Mouse (Mus musculus) midbrain, embryonic 12.5 days (tissue): ENCODE data around the gene Rcvrn. TPM values are rescaled to one million over a fixed set of nuclear protein-coding genes. Genes with fewer than 3 reads are reported as not detected.

Experiments used
- ATAC-seq: fragments of 200-750 bp; cut with Nextera tagmentation; 2 replicates; pipeline ENCODE4 v1.8.0; 2017; ENCODE audit warnings: low read depth, moderate TSS enrichment, moderate library complexity; ENCODE audit not compliant: low FRiP score
- H3K27ac ChIP-seq: fragments of 300-500 bp; sonication (generic); replicated peaks from 2 replicates; pipeline ENCODE4 v1.5.1; 2016; ENCODE audit warnings: mild to moderate bottlenecking
- H3K27me3 ChIP-seq: fragments of 300-500 bp; sonication (generic); 2 replicates; pipeline ENCODE4 v1.6.1; 2016; ENCODE audit warnings: mild to moderate bottlenecking
- H3K36me3 ChIP-seq: fragments of 300-500 bp; sonication (generic); 2 replicates; pipeline ENCODE4 v1.6.1; 2016
- H3K4me1 ChIP-seq: fragments of 300-500 bp; sonication (generic); 2 replicates; pipeline ENCODE4 v1.6.1; 2016
- H3K4me2 ChIP-seq: fragments of 300-500 bp; sonication (generic); replicated peaks from 2 replicates; pipeline ENCODE4 v1.6.1; 2016; ENCODE audit warnings: mild to moderate bottlenecking, moderate library complexity
- H3K4me3 ChIP-seq: fragments of 300-500 bp; sonication (generic); 2 replicates; pipeline ENCODE4 v1.5.1; 2016; ENCODE audit warnings: mild to moderate bottlenecking
- H3K9ac ChIP-seq: fragments of 300-500 bp; sonication (generic); replicated peaks from 2 replicates; pipeline ENCODE4 v1.6.1; 2016; ENCODE audit warnings: mild to moderate bottlenecking, moderate library complexity
- H3K9me3 ChIP-seq: fragments of 300-500 bp; sonication (generic); 2 replicates; pipeline ENCODE4 v1.6.1; 2016; ENCODE audit warnings: mild to moderate bottlenecking
- WGBS: fragments of 180-500 bp; shearing (Covaris S2); methylation state at CpG from one replicate; pipeline ENCODE4 v1.1.7; 2016; 5-methylcytosine and 5-hydroxymethylcytosine counted together
- polyA plus RNA-seq: library from polyadenylated mRNA; unstranded; fragments of >200 nt; fragmentation: Nextera tagmentation; extraction: Ambion mirVana; gene quantifications from 2 replicates; pipeline ENCODE4 v1.2.1, GENCODE M21; 2016

Gene Rcvrn
- polyA plus RNA-seq, 1 experiment from 2014 or later, result not detected

DNA sequence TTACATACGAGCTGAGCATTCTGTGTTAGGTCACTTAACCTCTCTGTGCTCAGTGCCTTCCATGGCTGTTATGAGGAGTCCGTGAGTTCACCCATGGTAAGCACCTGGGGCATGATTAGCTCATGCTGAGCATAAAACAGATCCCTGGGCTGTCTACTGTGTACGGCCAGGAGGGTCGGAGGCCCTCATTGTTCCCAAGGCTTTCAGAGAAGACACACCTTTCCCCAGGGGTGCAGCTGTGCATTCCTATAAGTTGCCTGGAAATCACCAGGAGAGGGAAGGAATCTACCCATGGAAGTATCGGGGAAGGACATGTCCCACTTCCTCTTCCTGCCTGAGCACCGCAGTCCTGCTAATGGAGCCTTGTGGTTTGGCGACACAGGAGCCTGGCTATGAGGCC, 38.8 kb upstream of the Rcvrn start:
- Histone ChIP-seq H3K27me3 (0 out of 2 replicates have a peak, but pooled peaks cover 3% of the 10 kb centered on the region), H3K4me1 (peaks cover 13% of the 10 kb centered on the region; the same call in 1 of the 2 replicates), H3K27ac (no peak overlapping the region), H3K4me3 (no peak overlapping the region), H3K9ac (no peak overlapping the region), H3K9me3 (no peaks in the 10 kb centered on the region), H3K4me2 (no peak overlapping the region), H3K36me3 (no peaks in the 10 kb centered on the region)
- no peak for ATAC-seq
- 84% methylated on average over 7 of the region's 7 CpGs for WGBS

DNA sequence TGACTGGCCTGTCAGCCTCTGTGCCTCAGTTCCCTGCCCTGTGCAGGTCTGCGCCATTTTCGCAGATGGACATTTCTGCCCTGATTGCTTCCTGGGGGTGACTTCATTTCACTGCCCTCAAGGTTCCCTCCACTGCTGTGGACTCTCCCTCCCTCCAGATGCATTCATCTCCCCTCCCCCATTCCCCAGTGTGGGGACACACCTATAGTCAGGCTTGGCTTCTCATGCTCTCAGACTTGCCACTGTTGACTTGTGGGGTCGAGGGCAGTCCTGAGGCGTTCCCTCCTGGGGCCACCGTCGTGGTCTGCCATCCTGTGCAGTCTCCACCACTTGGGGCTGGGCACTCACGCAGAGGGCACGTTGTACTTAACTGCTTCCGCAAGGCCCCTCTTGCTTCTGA, 38.3 kb upstream of the Rcvrn start:
- Histone ChIP-seq H3K4me3 (no peak overlapping the region), H3K4me2 (no peak overlapping the region), H3K27ac (no peak overlapping the region), H3K36me3 (no peaks in the 10 kb centered on the region), H3K9me3 (no peaks in the 10 kb centered on the region), H3K9ac (no peak overlapping the region), H3K4me1 (peaks cover 13% of the 10 kb centered on the region; the same call in 1 of the 2 replicates), H3K27me3 (0 out of 2 replicates have a peak, but pooled peaks cover 3% of the 10 kb centered on the region)
- no peak for ATAC-seq
- WGBS, result 92% methylated on average over 9 of the region's 9 CpGs

DNA sequence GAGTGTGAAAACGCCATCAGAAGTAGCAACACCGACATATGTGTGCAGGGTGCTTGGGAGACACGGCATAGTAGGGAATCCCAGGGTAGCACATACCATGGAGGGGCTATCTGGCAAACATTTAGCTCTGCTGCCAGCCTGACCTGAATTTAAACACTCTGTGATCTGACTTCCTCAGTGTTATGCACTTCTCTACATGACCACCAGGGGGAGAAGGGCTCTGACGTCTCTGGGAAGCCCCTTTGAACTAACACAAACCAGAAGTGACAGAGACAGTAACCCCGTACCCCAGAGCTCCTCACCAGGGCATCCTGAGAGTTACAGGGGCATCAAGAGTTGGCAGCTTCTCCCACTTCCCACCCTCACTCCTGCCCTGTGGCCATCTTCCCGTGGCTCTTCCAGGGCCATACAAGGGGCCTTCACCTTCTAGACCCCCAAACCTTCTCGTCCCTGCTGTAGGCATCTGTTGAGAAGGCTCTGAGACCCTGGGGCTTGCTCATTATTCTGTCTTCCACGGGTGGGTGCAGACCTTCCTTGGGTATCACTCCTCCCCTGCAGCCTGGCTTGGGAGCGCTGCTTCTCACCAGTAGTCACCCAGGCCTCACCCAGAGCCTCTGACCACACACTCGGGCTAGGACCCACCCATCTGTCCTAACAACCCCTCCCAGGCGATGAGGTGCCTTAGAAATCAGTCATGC, 37.3 kb upstream of the Rcvrn start:
- Histone ChIP-seq H3K4me3 (no peak overlapping the region), H3K9me3 (no peaks in the 10 kb centered on the region), H3K27ac (no peak overlapping the region), H3K9ac (no peak overlapping the region), H3K36me3 (no peaks in the 10 kb centered on the region), H3K27me3 (0 out of 2 replicates have a peak, but pooled peaks cover 3% of the 10 kb centered on the region), H3K4me2 (no peak overlapping the region), H3K4me1 (peaks cover 4% of the 10 kb centered on the region; the same call in 1 of the 2 replicates)
- 0 out of 2 replicates have a peak, but pooled peaks have one; percentile 6 for ATAC-seq
- 47% methylated on average over 11 of the region's 11 CpGs for WGBS

DNA sequence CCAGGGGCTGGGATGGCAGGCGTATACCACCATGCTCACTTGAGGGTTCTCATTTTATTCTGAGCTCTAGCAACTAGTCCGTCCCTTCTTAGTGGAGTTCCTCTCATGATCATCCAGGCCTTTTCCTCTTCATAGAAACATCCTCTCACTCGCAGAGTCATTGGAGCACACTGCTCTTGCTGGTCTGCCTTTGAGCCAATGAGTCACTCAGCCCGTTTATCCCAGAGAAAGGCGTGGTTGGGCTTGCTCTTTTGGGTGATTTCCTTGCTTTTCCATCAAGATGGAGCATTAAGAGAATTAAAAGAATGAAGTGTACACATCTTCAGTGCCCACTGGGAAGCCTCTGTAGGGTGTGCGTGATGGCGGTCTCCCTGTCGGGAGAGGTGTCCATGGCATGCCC, 33.7 kb upstream of the Rcvrn start:
- Histone ChIP-seq H3K4me2 (no peak overlapping the region), H3K36me3 (no peaks in the 10 kb centered on the region), H3K27ac (no peak overlapping the region), H3K27me3 (no peaks in the 10 kb centered on the region), H3K9ac (no peak overlapping the region), H3K9me3 (no peaks in the 10 kb centered on the region), H3K4me1 (no peaks in the 10 kb centered on the region), H3K4me3 (no peak overlapping the region)
- ATAC-seq, result no peak
- WGBS, result 90% methylated on average over 8 of the region's 8 CpGs

DNA sequence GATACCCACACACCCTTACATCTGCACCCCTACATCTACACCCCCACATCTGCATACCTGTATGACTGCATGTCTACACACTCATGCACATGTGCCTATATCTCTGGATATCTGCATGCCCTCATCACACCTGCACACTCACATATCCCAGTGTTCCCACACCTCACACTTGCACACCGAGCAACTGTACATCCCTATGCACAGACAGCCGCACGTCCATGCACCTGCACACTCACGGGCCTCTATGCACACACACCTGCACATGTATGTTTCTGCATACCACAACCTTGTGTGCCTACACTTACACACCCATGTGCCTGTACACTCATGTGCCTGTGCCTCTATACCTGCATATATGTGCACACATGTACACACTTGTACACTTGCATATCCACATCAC, 31.7 kb upstream of the Rcvrn start:
- Histone ChIP-seq H3K9me3 (no peaks in the 10 kb centered on the region), H3K36me3 (no peaks in the 10 kb centered on the region), H3K27me3 (no peaks in the 10 kb centered on the region), H3K4me1 (no peaks in the 10 kb centered on the region), H3K9ac (no peak overlapping the region), H3K27ac (no peak overlapping the region), H3K4me2 (no peak overlapping the region), H3K4me3 (no peak overlapping the region)
- no peak for ATAC-seq
- WGBS, result 94% methylated on average over 4 of the region's 4 CpGs

DNA sequence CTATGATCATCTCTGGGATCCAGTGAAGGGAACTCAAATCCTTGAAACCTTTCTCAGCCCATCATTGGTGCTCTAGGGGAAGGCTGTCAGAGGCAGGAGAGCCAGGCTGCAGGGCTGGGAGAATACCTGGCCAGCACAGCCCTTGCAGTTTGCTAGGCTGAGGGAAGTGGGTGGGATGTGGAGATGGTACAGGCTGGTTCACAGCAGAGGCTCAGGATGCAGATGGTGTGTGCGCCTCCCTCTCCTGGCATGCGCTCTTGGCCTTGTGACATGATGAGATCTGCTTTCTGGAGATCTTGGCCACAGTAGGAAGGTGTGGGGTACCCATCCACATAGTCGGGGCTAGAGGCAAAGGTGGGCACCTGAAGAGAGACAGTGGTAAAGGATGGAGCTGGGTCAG, 30.9 kb upstream of the Rcvrn start:
- Histone ChIP-seq H3K36me3 (no peaks in the 10 kb centered on the region), H3K4me2 (no peak overlapping the region), H3K27me3 (no peaks in the 10 kb centered on the region), H3K27ac (no peak overlapping the region), H3K4me1 (no peaks in the 10 kb centered on the region), H3K4me3 (no peak overlapping the region), H3K9ac (no peak overlapping the region), H3K9me3 (no peaks in the 10 kb centered on the region)
- no peak for ATAC-seq
- 89% methylated on average over 2 of the region's 3 CpGs for WGBS

DNA sequence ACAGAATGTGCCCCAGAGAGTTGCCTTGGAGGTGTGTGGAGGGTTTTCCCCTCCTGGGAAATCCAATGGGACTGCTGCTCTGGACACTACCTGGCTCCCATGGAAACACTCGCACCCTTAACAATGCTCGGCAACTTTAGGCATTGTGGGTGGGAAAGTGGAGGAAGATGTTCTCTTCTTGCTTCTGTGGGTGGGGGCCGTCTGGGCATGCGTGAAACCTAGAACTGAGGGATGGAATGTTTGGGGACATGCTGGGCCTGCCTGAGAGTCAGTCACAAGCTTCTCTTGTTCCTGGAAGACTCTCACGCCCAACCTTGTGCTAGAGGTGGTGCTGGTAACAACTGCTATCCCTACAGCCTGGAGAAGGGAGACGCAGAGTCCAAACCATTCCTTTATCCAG, 30.2 kb upstream of the Rcvrn start:
- Histone ChIP-seq H3K9me3 (no peaks in the 10 kb centered on the region), H3K4me3 (no peak overlapping the region), H3K4me2 (no peak overlapping the region), H3K27ac (no peak overlapping the region), H3K36me3 (no peaks in the 10 kb centered on the region), H3K27me3 (no peaks in the 10 kb centered on the region), H3K9ac (no peak overlapping the region), H3K4me1 (no peaks in the 10 kb centered on the region)
- no peak for ATAC-seq
- 90% methylated on average over 6 of the region's 6 CpGs for WGBS

DNA sequence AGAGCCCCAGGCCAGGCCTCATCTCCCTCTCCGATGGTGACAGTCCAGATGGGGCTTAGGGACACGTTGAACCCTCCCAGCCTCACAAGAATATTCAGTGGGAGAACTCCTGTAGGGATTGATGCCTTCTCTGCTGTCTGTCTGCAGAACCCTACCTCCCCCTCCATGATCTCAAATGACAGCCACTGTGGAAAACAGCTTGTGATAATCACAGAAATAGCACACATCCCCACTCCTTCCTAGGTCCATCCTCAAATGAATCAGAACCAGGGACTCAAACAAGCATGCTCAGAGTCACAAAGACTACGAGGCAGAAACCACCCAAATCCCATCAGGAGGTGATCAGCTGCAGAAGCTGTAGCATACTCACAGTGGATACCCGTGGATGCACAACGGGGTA, 29.0 kb upstream of the Rcvrn start:
- no peaks in the 10 kb centered on the region for H3K9me3 ChIP-seq
- no peak overlapping the region for H3K9ac ChIP-seq
- no peak overlapping the region for H3K4me3 ChIP-seq
- no peak for ATAC-seq
- no peaks in the 10 kb centered on the region for H3K36me3 ChIP-seq
- no peaks in the 10 kb centered on the region for H3K4me1 ChIP-seq
- no peaks in the 10 kb centered on the region for H3K27me3 ChIP-seq
- H3K4me2 ChIP-seq, result no peak overlapping the region
- no peak overlapping the region for H3K27ac ChIP-seq
- WGBS, result 79% methylated on average over 5 of the region's 5 CpGs

DNA sequence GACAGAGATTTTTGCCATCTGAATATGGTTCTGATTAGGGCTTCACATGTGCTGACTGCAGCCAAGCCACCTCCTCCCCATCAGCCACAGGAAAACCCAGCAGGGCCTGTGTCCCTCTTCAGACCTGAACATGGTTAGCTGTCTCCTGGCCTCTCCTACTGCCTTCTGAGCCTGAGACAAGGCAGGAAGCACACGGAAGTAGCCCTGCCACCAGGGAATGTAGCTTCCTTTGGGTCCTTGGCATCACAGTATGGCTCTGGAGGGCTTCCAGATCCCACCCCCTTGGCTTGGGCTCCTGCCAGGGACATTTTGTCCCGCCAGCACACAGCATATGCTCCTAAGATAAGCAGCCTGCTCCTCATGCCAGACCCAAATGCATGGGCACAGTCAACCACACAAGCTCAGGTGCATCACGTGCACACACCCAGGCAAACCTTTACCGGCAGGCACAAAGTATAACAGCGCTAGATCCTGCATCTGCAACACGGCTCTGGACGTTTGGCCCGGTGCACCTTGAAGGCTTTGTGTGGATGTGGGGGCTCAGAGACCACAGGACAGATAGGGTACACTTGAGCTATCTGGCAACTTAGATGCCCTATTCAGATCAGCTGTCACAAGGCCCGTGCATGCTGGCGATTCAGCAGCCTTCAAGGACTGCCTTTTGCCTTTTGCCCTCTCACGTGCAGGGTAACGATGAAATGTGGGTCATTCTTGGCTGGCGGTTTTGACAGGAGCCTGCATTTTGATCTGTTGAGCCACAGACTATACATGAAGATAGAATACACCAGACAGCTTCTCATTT, 27.4 kb upstream of the Rcvrn start:
- no peak overlapping the region for H3K9ac ChIP-seq
- 85% methylated on average over 13 of the region's 13 CpGs for WGBS
- H3K4me2 ChIP-seq, result no peak overlapping the region
- no peak overlapping the region for H3K27ac ChIP-seq
- ATAC-seq, result no peak
- no peaks in the 10 kb centered on the region for H3K27me3 ChIP-seq
- no peaks in the 10 kb centered on the region for H3K36me3 ChIP-seq
- no peaks in the 10 kb centered on the region for H3K4me1 ChIP-seq
- no peak overlapping the region for H3K4me3 ChIP-seq
- H3K9me3 ChIP-seq, result no peaks in the 10 kb centered on the region

DNA sequence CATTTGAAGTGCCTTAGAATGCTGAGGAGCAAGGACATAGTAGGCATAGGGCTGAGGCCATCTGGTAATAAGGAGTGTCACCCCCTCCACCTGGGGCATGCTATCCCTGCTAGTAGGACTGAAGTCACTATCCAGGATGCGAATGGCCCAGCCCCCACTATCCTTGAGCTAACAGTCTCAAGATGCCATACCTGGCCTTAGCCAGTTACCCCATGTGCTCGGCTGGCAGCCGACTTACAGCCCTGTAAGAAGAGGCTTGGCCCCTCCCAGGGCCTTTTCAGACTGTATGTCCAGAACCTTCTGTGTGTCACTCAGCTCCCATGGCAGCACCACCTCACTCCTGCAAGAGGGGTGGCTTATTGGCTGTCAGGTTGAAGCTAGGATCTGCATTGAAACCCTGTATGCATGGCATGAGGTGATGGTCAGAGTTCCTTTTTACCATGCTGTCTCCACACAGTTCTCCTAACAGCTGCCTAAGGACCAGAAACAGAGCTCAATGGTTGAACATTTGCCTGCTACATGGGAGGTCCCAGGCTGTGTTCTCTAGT, 26.6 kb upstream of the Rcvrn start:
- 87% methylated on average over 3 of the region's 3 CpGs for WGBS
- H3K4me3 ChIP-seq, result no peak overlapping the region
- no peak overlapping the region for H3K27ac ChIP-seq
- H3K4me1 ChIP-seq, result no peaks in the 10 kb centered on the region
- H3K27me3 ChIP-seq, result no peaks in the 10 kb centered on the region
- no peak overlapping the region for H3K9ac ChIP-seq
- ATAC-seq, result no peak
- no peaks in the 10 kb centered on the region for H3K9me3 ChIP-seq
- no peak overlapping the region for H3K4me2 ChIP-seq
- no peaks in the 10 kb centered on the region for H3K36me3 ChIP-seq

DNA sequence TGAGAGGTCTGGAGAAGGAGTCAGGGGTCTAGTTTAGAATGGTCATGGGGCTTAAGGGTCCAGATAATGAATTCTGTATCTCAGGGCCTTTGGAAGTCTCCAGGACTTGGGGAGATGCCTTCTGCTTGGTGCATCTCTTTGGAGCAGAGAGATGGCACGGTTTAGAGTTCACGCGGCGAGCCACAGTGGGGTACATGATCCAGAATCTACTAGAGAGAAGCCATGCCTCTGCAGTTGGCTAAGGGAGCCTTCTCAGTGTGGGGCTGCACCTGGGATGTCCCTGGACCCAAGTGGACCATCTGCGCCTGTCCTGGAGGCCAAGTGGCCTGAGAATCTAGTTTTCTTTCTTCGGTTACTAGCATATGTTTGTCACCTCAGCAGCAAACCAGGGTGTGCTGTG, 25.1 kb upstream of the Rcvrn start:
- no peaks in the 10 kb centered on the region for H3K36me3 ChIP-seq
- no peaks in the 10 kb centered on the region for H3K9me3 ChIP-seq
- H3K4me1 ChIP-seq, result no peaks in the 10 kb centered on the region
- no peak overlapping the region for H3K4me2 ChIP-seq
- no peaks in the 10 kb centered on the region for H3K27me3 ChIP-seq
- no peak overlapping the region for H3K27ac ChIP-seq
- WGBS, result 94% methylated on average over 6 of the region's 6 CpGs
- H3K9ac ChIP-seq, result no peak overlapping the region
- no peak for ATAC-seq
- H3K4me3 ChIP-seq, result no peak overlapping the region

DNA sequence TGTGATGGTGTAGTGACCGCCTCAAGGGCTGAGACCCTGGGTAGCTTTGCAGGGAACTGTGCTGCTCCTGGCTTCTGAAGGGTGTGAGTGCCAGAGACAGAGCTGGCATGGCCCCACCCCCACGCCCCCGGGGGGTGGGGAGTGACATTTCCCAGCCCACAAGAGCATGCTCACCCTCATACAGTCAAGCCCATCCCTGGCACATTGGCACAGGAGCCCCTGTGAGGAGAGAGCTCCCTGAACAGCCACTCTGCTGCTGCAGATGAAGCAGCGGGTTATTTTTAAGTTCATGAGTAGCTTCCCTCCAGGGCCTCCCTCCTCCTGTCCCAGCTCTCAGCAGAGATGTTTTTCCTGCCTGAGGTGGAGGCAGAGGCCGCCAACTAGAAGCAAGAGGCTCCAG, 23.0 kb upstream of the Rcvrn start:
- no peak overlapping the region for H3K27ac ChIP-seq
- H3K9me3 ChIP-seq, result no peaks in the 10 kb centered on the region
- no peak overlapping the region for H3K9ac ChIP-seq
- no peak for ATAC-seq
- no peaks in the 10 kb centered on the region for H3K27me3 ChIP-seq
- H3K36me3 ChIP-seq, result no peaks in the 10 kb centered on the region
- no peaks in the 10 kb centered on the region for H3K4me1 ChIP-seq
- no peak overlapping the region for H3K4me2 ChIP-seq
- WGBS, result 77% methylated on average over 5 of the region's 5 CpGs
- no peak overlapping the region for H3K4me3 ChIP-seq
